Mouse (Mus musculus): Measurements from ENCODE around the gene Glrx5.

Glrx5 gene

GRCm38 (mm10) chr12:105031081-105032058 lies 1.1 kb upstream of the Glrx5 start:
- no peak for DNase-seq

GRCm38 (mm10) chr12:105032832-105033775 lies 616 bp downstream of the Glrx5 start:
- DNase-seq: no peak

DNA sequence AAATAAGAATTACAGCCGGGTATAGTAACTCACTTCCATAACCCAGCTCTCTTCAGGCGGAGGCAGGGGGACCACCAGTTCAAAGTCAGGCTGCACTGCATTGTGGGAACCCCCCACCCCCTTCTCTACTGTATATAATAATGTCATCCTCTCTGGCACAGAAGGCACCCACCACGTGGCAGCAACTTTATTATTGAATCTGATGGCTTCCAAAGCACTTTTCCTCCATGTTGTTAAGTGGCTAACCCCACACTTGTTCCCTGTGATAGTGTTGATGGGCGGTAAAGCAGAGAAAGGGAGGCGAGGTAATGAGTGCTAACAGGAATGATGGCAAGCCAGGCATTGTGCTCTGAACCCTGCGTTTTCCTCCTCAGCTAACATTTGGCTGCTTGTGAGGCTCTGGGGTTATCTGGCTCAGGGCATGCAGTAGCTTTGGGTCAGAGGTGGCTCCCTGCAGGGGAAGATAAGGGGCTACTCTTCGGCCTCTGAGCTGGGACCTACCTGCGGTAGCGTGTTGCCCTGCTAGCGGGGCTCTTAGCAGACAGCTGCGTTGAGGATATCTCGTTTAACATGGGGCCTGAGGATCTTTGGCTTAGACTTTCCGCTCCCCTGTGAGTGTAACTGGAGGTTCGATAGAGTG lies 1.8 kb downstream of the Glrx5 start:
- DNase-seq: no peak

DNA sequence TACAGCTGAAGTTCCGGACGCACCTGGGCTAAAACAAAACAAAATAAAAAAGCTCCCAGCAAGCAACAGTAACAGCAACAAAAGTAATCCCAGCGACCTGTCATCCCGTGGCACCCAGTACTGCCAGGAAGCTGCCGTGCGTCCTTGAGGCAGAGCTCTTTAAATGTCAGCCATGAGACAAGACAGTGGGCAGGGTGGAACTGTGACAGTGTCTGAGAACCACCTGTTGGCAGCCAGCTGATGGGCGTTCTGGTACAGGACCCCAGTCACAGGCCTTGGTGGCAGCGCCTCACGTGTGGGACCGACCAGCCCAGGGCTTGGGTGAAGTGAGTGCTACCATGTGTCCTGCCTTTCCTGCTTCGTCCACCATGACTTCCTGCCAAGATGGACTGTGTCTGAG lies 5.7 kb downstream of the Glrx5 start:
- no peak for DNase-seq

DNA sequence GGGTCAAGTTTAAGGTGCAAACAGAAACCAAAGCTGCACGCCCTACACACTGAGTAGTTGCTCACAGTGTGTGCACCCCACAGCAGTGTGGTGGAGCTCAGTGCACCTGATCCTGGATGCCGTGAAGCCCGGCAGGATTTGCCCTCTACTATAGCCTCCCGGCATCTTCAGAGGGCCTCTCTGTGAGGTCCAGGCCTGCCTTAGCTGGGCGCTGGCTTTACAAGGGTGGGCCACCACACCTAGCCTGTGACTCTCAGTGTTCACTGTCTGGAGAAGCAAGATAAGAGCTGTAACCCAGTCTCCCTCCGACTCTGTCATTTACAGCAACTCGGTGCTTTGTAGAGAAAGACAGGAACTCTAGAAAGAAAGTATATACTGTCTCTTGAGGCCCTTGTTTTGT lies 6.4 kb downstream of the Glrx5 start:
- DNase-seq: no peak

DNA sequence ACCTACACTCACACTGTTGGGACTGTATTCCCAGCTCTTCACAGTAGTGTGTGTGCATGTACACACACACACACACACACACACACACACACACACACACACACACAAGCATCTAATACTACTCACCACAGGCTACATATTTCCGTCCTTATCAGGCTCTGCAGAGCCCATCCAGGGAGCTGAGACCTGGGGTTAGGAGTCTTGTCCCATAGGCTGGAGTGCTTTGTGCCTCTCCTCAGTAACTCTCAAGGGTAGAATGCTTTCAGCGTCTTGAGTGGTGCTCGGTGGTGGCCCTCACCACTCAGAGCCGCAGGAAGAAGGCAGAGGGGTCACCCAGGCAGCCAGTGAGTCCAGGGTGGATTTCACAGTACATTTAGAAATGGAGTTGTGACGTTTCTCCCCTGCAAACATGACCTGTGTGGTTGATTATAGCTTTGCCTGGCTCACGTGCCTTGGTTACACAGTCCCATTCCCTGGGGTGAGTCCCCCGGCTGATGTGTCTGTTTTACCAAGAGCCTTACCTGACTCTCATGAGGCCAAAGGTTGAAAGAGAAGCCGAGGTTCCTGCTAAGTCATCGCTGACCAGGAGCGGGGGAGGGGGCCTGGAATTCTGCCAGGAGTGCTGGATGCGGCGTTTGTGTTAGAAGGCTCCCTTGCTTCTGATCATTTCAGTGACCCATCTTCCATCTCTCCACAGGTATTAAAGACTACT lies 7.2 kb downstream of the Glrx5 start:
- no peak for DNase-seq

GRCm38 (mm10) chr12:105040950-105041349 lies 8.5 kb downstream of the Glrx5 start:
- no peak for DNase-seq

- no peak for DNase-seq
These were observed 10.6 kb downstream of the Glrx5 start for GRCm38 (mm10) chr12:105043081-105043480.

DNA sequence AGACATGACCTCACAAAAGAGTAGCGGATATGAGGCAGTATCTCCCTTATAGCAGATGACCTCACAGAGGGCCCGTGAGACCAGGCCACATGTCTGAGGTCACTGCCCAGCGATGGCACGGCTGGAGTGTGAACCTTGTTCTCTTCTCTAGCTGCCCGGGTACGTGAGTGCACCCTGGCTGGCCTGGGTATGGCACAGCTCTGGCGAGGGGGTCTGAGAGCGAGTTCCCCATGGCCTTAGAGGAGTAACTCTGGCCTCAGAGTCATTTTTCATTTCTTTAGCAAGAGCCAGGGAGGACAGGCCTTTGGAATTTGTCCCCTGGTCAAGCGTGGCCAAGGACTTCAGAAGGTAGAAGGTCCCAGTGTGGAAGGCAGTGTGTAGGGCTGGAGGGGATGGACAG lies 12.3 kb downstream of the Glrx5 start:
- DNase-seq: no peak

GRCm38 (mm10) chr12:105048301-105048863 lies 15.9 kb downstream of the Glrx5 start:
- DNase-seq: no peak

- no peak for DNase-seq
These were observed 17.3 kb downstream of the Glrx5 start for GRCm38 (mm10) chr12:105049813-105050212.

DNA sequence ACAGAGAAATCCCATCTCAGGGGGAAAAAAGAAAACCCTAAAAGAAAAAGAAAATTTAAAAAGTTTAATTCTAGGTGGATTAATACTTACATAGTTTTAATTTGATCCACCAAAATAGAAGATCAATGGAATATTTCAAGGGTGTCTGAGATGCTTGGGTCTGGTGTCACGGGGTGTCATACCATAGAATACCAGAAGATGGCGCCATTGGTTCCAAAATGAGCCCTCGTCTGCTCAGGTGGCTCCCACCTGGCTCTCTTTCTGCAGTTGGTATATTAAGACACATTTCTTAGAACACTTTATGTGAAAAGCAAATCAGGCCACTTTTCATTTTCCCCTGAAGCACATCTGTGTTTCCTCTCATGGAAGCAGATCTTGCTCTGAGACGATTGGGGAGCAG lies 18.4 kb downstream of the Glrx5 start:
- peak; percentile 53 for DNase-seq

DNA sequence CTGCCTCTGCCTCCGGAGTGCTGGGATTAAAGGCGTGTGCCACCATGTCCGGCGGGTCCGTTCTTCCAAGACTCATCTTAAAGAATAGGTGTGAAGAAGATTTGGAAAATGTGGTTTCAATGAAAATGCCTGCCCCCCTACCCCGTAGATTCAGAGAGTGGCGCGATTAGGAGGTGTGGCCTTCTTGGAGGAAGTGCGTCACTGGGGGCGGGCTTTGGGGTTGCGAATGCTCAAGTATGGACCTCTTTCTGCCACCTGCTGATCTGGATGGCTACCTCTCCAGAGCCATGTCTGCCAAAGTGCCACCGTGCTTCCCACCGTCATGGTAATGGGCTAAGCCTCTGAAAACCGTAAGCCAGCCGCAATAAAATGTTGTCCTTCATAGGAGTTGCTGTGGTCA lies 21.6 kb downstream of the Glrx5 start:
- no peak for DNase-seq

- no peak for DNase-seq
These were observed 22.8 kb downstream of the Glrx5 start for GRCm38 (mm10) chr12:105055308-105055707.

DNA sequence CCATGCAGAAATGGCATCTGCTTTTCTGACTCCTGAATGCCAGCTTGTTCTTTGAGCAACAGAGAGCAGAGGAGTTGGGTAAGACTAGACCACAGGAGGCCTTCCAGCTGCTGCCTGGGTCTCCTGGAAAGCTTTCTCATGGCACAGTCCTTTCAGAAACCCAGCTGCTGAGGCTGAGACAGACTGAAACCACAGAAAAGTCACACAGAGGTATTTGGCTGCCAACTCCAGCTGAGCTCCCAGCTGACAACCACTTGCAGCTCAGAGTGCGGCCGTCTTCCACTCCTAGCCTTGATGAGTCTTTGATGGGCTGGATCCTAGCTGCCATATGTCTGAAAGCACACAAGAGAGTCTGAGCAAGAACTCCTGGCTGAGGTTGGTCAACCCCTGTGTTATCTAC lies 27.5 kb downstream of the Glrx5 start:
- no peak for DNase-seq

DNA sequence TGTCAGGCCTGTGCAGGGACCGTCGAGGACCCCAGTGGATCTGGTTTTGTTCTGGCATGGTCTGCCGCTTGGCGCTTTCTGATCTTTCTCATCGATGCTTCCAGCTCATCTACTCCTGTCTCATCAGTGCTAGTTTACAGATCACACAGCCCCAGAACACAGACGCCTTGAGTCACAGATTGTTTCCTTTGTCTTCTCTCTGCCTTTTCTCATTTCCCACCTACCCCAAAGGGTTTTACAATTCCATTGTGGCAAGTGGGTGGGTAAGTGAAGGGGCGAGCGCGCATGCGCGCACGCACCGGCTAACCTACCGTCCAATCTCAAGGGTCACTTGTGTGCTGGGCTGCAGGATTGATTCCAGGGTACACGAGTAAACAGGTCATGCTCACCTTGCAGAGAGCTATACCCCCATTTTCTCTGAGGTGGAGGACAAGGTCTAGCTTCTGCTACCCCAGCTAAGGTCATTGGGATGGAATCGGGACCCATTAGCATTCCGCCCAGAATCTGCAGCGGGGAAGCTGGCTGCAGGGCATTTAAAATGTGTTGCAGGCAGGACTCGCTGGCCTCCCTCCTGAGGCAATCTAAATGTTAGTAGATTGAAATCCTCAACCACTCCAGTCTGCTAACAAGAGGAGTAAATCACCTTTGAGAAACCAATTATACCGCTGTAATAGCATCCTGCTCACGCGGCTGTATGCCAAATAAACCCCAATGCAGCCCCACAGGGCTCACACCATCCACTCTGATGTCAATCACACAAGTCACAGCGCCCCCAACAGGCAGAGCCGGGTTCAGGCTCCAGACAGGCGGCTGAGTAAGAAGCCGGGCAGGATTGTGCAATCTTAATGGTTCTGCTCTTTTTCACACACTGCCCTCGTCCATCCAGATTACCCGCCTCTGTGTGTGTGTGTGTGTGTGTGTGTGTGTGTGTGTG lies 31.0 kb downstream of the Glrx5 start:
- no peak for DNase-seq

GRCm38 (mm10) chr12:105064168-105064567 lies 31.7 kb downstream of the Glrx5 start:
- DNase-seq: no peak

DNA sequence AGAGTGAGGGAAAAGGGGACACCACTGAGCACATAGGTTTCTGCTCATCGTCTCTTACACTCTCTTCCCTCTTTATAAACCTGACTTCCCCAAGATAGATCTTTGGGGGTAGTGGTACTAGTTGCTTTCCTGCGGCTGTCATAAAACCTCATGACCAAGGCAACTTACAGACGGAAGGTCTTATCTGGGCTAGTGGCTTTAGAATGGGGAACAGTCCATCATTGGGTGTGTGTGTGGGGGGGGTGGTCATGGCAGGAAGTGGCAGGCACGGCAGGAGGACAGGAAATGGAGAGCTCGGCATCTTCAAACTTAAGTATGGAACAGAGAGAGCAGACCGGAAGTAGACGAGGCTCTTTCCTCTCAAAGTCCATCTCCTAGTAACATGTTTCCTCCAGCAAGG lies 32.6 kb downstream of the Glrx5 start:
- no peak for DNase-seq

- DNase-seq: no peak
These were observed 34.0 kb downstream of the Glrx5 start for GRCm38 (mm10) chr12:105066523-105066922.

GRCm38 (mm10) chr12:105068911-105069310 lies 36.4 kb downstream of the Glrx5 start:
- peak; percentile 35 for DNase-seq

DNA sequence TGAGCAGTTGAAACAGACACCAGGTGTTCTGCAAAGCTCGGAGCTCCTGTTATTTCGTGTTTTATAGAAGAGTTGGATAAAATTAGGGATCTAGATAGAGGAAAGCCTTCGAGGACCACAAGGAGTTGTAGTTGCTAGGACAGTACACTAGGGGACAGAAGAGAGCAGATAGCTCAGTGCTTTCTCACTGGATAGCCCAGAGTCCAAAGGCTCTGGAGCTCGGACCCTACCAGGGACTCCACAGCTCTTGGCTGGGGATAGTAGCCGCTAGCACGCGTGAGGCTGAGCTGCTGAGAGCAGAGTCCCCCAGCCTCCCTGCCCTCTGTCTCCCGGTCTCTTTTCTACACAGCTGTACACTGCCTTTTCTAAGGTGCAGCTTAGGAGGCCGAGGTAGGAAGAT lies 41.2 kb downstream of the Glrx5 start:
- no peak for DNase-seq

Measured in thymus, postnatal 25 days (tissue).